Mouse (Mus musculus) gastrocnemius, postnatal 25 days (tissue): ENCODE measurements around the gene Kbtbd13. TPM values are rescaled to one million over a fixed set of nuclear protein-coding genes. Genes with fewer than 3 reads are reported as not detected.

Experiments used
- DNase-seq: peaks from one replicate; pipeline ENCODE4 v3.0.0; 2022
- total RNA-seq, 2 experiments: library from RNA; stranded (reverse); gene quantifications; 1 replicate in 1 of 2; 2 replicates in 1 of 2; pipeline ENCODE4 v1.2.3; 2021

Gene Kbtbd13
- total RNA-seq, 2 experiments from 2014 or later: 10.3 to 11.6 TPM

GRCm38 (mm10) chr9:65394360-65394759, 2.9 kb upstream of the Kbtbd13 start:
- peak; percentile 44 for DNase-seq

- DNase-seq: peak; percentile 60
These were observed 2.2 kb upstream of the Kbtbd13 start for GRCm38 (mm10) chr9:65393606-65394005.

GRCm38 (mm10) chr9:65392638-65393364, 1.3 kb upstream of the Kbtbd13 start:
- peak; percentile 53 for DNase-seq

GRCm38 (mm10) chr9:65390752-65391612, 470 bp downstream of the Kbtbd13 start:
- DNase-seq: no peak

GRCm38 (mm10) chr9:65386373-65387140, 4.9 kb downstream of the Kbtbd13 start:
- no peak for DNase-seq

- peak; percentile 69 for DNase-seq
These were observed 7.2 kb downstream of the Kbtbd13 start for GRCm38 (mm10) chr9:65384276-65384675.

- DNase-seq: peak; percentile 54
These were observed 8.7 kb downstream of the Kbtbd13 start for GRCm38 (mm10) chr9:65382751-65383097.

- DNase-seq: peak; percentile 34
These were observed 9.3 kb downstream of the Kbtbd13 start for GRCm38 (mm10) chr9:65382031-65382750.

- peak; percentile 50 for DNase-seq
These were observed 10.3 kb downstream of the Kbtbd13 start for GRCm38 (mm10) chr9:65381017-65381590.

- DNase-seq: no peak
These were observed 16.1 kb downstream of the Kbtbd13 start for GRCm38 (mm10) chr9:65375163-65375934.

GRCm38 (mm10) chr9:65374468-65375162, 16.8 kb downstream of the Kbtbd13 start:
- DNase-seq: peak; percentile 78

- no peak for DNase-seq
These were observed 19.0 kb downstream of the Kbtbd13 start for GRCm38 (mm10) chr9:65372449-65372848.

GRCm38 (mm10) chr9:65371756-65372155, 19.7 kb downstream of the Kbtbd13 start:
- no peak for DNase-seq

- DNase-seq: no peak
These were observed 25.7 kb downstream of the Kbtbd13 start for GRCm38 (mm10) chr9:65365721-65366120.

GRCm38 (mm10) chr9:65363684-65364083, 27.8 kb downstream of the Kbtbd13 start:
- no peak for DNase-seq

GRCm38 (mm10) chr9:65360641-65361448, 30.6 kb downstream of the Kbtbd13 start, which contains the start of gene Ubap1l:
TSS of gene Ubap1l (plus strand) at chr9:65361041.
- no peak for DNase-seq

GRCm38 (mm10) chr9:65358956-65359480, 32.4 kb downstream of the Kbtbd13 start:
- DNase-seq: no peak

GRCm38 (mm10) chr9:65356971-65357370, 34.5 kb downstream of the Kbtbd13 start:
- no peak for DNase-seq

- DNase-seq: no peak
These were observed 34.9 kb downstream of the Kbtbd13 start for GRCm38 (mm10) chr9:65356561-65356960.
